Mouse (Mus musculus): ENCODE results near the gene Dnajb12. TPM values are rescaled to one million over a fixed set of nuclear protein-coding genes. Genes with fewer than 3 reads are reported as not detected.

The Dnajb12 gene
- total and polyA plus RNA-seq, 2 experiments from 2014 or later: 25.7 to 47.9 TPM

GRCm38 (mm10) chr10:59899341-59900173, 20.2 kb downstream of the Dnajb12 start:
- Histone ChIP-seq H3K27me3 (ENCODE audit: insufficient read depth, low read length) (no peaks in the 10 kb centered on the region), H3K27ac (ENCODE audit: low read depth, low read length) (peak overlapping the region; percentile 93), H3K36me3 (ENCODE audit: insufficient read depth, low read length) (peaks cover 17% of the 10 kb centered on the region), H3K9ac (replicated peaks; ENCODE audit: low read length, poor library complexity, severe bottlenecking) (peak overlapping the region; percentile 14; the same call in 1 of the 2 replicates), H3K4me2 (ENCODE audit: low read depth, low read length, poor library complexity, severe bottlenecking) (no peak overlapping the region), H3K4me3 (ENCODE audit: low read depth, low read length) (no peak overlapping the region), H3K4me1 (ENCODE audit: insufficient read depth, low read length) (peaks cover 45% of the 10 kb centered on the region), H3K9me3 (ENCODE audit: low read length) (no peaks in the 10 kb centered on the region)
- WGBS: 8% methylated on average over 20 of the region's 21 CpGs
- DNase-seq (ENCODE audit: low spot score): peak; percentile 97
- no peak for TF ChIP-seq CTCF (IDR thresholded peaks at IDR 0.05)
- ATAC-seq (ENCODE audit: low FRiP score): peak; percentile 92

GRCm38 (mm10) chr10:59900174-59900435, 20.7 kb downstream of the Dnajb12 start:
- Histone ChIP-seq H3K4me2 (ENCODE audit: low read depth, low read length, poor library complexity, severe bottlenecking) (no peak overlapping the region), H3K36me3 (ENCODE audit: insufficient read depth, low read length) (peaks cover 12% of the 10 kb centered on the region), H3K9me3 (ENCODE audit: low read length) (no peaks in the 10 kb centered on the region), H3K4me1 (ENCODE audit: insufficient read depth, low read length) (peaks cover 45% of the 10 kb centered on the region), H3K4me3 (ENCODE audit: low read depth, low read length) (no peak overlapping the region), H3K9ac (replicated peaks; ENCODE audit: low read length, poor library complexity, severe bottlenecking) (no peak overlapping the region), H3K27ac (ENCODE audit: low read depth, low read length) (peak overlapping the region; percentile 93), H3K27me3 (ENCODE audit: insufficient read depth, low read length) (no peaks in the 10 kb centered on the region)
- no peak for DNase-seq (ENCODE audit: low spot score)
- WGBS: 30% methylated on average over 4 of the region's 4 CpGs
- TF ChIP-seq CTCF (IDR thresholded peaks at IDR 0.05): no peak
- no peak; the same call in 1 of the 2 replicates for ATAC-seq (ENCODE audit: low FRiP score)

- no peaks in the 10 kb centered on the region for H3K27me3 ChIP-seq (ENCODE audit: insufficient read depth, low read length)
- no peak overlapping the region for H3K4me3 ChIP-seq (ENCODE audit: low read depth, low read length)
- H3K4me1 ChIP-seq (ENCODE audit: insufficient read depth, low read length): peaks cover 45% of the 10 kb centered on the region
- H3K36me3 ChIP-seq (ENCODE audit: insufficient read depth, low read length): peaks cover 5% of the 10 kb centered on the region
- peak; percentile 50 for DNase-seq (ENCODE audit: low spot score)
- 40% methylated on average over 4 of the region's 4 CpGs for WGBS
- ATAC-seq (ENCODE audit: low FRiP score): no peak
- no peak overlapping the region for H3K9ac ChIP-seq (replicated peaks; ENCODE audit: low read length, poor library complexity, severe bottlenecking)
- peak overlapping the region; percentile 43; the same call in 1 of the 2 replicates for H3K27ac ChIP-seq (ENCODE audit: low read depth, low read length)
- no peaks in the 10 kb centered on the region for H3K9me3 ChIP-seq (ENCODE audit: low read length)
- no peak for TF ChIP-seq CTCF (IDR thresholded peaks at IDR 0.05)
- H3K4me2 ChIP-seq (ENCODE audit: low read depth, low read length, poor library complexity, severe bottlenecking): no peak overlapping the region
These were observed 21.6 kb downstream of the Dnajb12 start for GRCm38 (mm10) chr10:59900939-59901338.

GRCm38 (mm10) chr10:59901463-59901862, 22.1 kb downstream of the Dnajb12 start:
- Histone ChIP-seq H3K27me3 (ENCODE audit: insufficient read depth, low read length) (no peaks in the 10 kb centered on the region), H3K4me1 (ENCODE audit: insufficient read depth, low read length) (peaks cover 42% of the 10 kb centered on the region), H3K4me3 (ENCODE audit: low read depth, low read length) (no peak overlapping the region), H3K4me2 (ENCODE audit: low read depth, low read length, poor library complexity, severe bottlenecking) (no peak overlapping the region), H3K9ac (replicated peaks; ENCODE audit: low read length, poor library complexity, severe bottlenecking) (no peak overlapping the region), H3K27ac (ENCODE audit: low read depth, low read length) (peak overlapping the region; percentile 43; the same call in 1 of the 2 replicates), H3K9me3 (ENCODE audit: low read length) (no peaks in the 10 kb centered on the region), H3K36me3 (ENCODE audit: insufficient read depth, low read length) (peaks cover under 1% of the 10 kb centered on the region)
- 88% methylated on average over 1 of the region's 1 CpGs for WGBS
- no peak for TF ChIP-seq CTCF (IDR thresholded peaks at IDR 0.05)
- ATAC-seq (ENCODE audit: low FRiP score): no peak
- no peak for DNase-seq (ENCODE audit: low spot score)

DNA sequence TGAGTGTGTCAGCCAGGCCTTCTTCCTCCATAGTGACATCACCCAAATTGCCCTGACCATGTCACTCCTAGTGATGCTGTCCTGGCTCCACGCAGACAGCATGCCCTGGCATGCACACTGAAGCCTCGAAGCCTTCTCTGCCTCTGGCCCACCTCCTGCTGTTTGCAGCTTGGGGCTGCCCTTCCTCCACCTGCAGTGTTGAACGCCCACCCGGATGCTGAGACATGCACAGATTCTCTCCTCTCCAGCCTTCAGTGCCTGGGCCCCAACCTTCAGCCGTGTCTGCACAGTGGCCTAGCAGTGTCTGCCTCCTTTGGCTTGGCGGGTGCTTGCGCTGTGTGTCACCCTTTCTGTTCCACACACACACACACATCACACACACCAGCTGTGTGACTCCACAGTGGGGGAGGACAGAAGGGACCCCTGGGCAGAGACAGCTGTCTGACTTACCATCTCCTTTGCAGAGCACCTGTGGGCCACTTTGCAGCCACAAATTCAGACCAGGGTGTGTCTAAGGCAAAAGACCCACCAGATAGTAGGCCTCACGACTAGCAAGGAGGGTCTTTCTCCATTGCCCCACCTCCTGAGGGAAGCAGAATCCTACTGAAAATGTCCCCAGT, 22.7 kb downstream of the Dnajb12 start:
- H3K9ac ChIP-seq (replicated peaks; ENCODE audit: low read length, poor library complexity, severe bottlenecking): no peak overlapping the region
- TF ChIP-seq CTCF (IDR thresholded peaks at IDR 0.05): no peak
- H3K27me3 ChIP-seq (ENCODE audit: insufficient read depth, low read length): no peaks in the 10 kb centered on the region
- DNase-seq (ENCODE audit: low spot score): no peak
- H3K36me3 ChIP-seq (ENCODE audit: insufficient read depth, low read length): no peaks in the 10 kb centered on the region
- H3K4me1 ChIP-seq (ENCODE audit: insufficient read depth, low read length): peaks cover 36% of the 10 kb centered on the region
- no peak for ATAC-seq (ENCODE audit: low FRiP score)
- no peaks in the 10 kb centered on the region for H3K9me3 ChIP-seq (ENCODE audit: low read length)
- 69% methylated on average over 8 of the region's 8 CpGs for WGBS
- no peak overlapping the region for H3K27ac ChIP-seq (ENCODE audit: low read depth, low read length)
- no peak overlapping the region for H3K4me3 ChIP-seq (ENCODE audit: low read depth, low read length)
- no peak overlapping the region for H3K4me2 ChIP-seq (ENCODE audit: low read depth, low read length, poor library complexity, severe bottlenecking)

- Histone ChIP-seq H3K4me3 (ENCODE audit: low read depth, low read length) (no peak overlapping the region), H3K27ac (ENCODE audit: low read depth, low read length) (peak overlapping the region; percentile 6; the same call in 1 of the 2 replicates), H3K4me1 (ENCODE audit: insufficient read depth, low read length) (peaks cover 31% of the 10 kb centered on the region), H3K36me3 (ENCODE audit: insufficient read depth, low read length) (no peaks in the 10 kb centered on the region), H3K9ac (replicated peaks; ENCODE audit: low read length, poor library complexity, severe bottlenecking) (no peak overlapping the region), H3K4me2 (ENCODE audit: low read depth, low read length, poor library complexity, severe bottlenecking) (no peak overlapping the region), H3K27me3 (ENCODE audit: insufficient read depth, low read length) (no peaks in the 10 kb centered on the region), H3K9me3 (ENCODE audit: low read length) (no peaks in the 10 kb centered on the region)
- ATAC-seq (ENCODE audit: low FRiP score) (no peak), DNase-seq (ENCODE audit: low spot score) (no peak)
- TF ChIP-seq CTCF (IDR thresholded peaks at IDR 0.05): peak; percentile 13; the same call in 1 of the 2 replicates
- WGBS: 67% methylated on average over 8 of the region's 8 CpGs
These were observed 23.2 kb downstream of the Dnajb12 start for GRCm38 (mm10) chr10:59902606-59902990.
